Mouse (Mus musculus): Measurements from ENCODE around the gene Mast4.

GRCm38 (mm10) chr13:103199823-103200660 is 134.3 kb downstream of the Mast4 start:
- TF ChIP-seq CTCF (IDR thresholded peaks at IDR 0.05; ENCODE audit: low read depth, low read length) (no peak), POLR2A (IDR thresholded peaks at IDR 0.05; ENCODE audit: extremely low read depth, insufficient read depth, low read length) (no peak)
